Mouse (Mus musculus) erythroblast, embryonic 14.5 days (primary cell): ENCODE results near the gene Lyg1. TPM values are rescaled to one million over a fixed set of nuclear protein-coding genes. Genes with fewer than 3 reads are reported as not detected.

ENCODE experiments used
- H3K27me3 ChIP-seq: 2 replicates; pipeline ENCODE4 v1.6.1; 2012; ENCODE audit warnings: inconsistent platforms; ENCODE audit not compliant: control insufficient read depth
- H3K36me3 ChIP-seq: 2 replicates; pipeline ENCODE4 v1.6.1; 2012; ENCODE audit warnings: mild to moderate bottlenecking, inconsistent platforms; ENCODE audit not compliant: control insufficient read depth
- H3K4me1 ChIP-seq: 2 replicates; pipeline ENCODE4 v1.6.1; 2012; ENCODE audit warnings: inconsistent platforms; ENCODE audit not compliant: control insufficient read depth
- H3K4me3 ChIP-seq: replicated peaks from 2 replicates; pipeline ENCODE3; 2012; ENCODE audit warnings: moderate library complexity, mild to moderate bottlenecking, inconsistent platforms
- H3K9me3 ChIP-seq: 2 replicates; pipeline ENCODE4 v1.6.1; 2012; ENCODE audit warnings: low read length, inconsistent platforms, mixed read lengths; ENCODE audit not compliant: control insufficient read depth
- GATA1 ChIP-seq: IDR thresholded peaks from 2 replicates; pipeline ENCODE4 v1.6.1; 2012; ENCODE audit warnings: low read length, inconsistent platforms, mixed read lengths
- TAL1 ChIP-seq: IDR thresholded peaks from 3 replicates; pipeline ENCODE4 v1.6.1; 2012; ENCODE audit warnings: low read length, inconsistent platforms, mixed read lengths
- polyA plus RNA-seq: library from polyadenylated mRNA; stranded (reverse); fragments of >175 nt; gene quantifications from 2 replicates; pipeline ENCODE4 v1.2.3, GENCODE M21; 2012

Gene Lyg1
- polyA plus RNA-seq, 1 experiment = not detected

GRCm38 (mm10) chr1:37958516-37958915, 957 bp upstream of the Lyg1 start:
- H3K36me3 ChIP-seq = no peaks in the 10 kb centered on the region

GRCm38 (mm10) chr1:37956690-37957431, 698 bp downstream of the Lyg1 start:
- H3K9me3 ChIP-seq = no peaks in the 10 kb centered on the region
- no peaks in the 10 kb centered on the region for H3K27me3 ChIP-seq
- no peaks in the 10 kb centered on the region for H3K4me1 ChIP-seq
- no peaks in the 10 kb centered on the region for H3K36me3 ChIP-seq
- no peak overlapping the region for H3K4me3 ChIP-seq
- TF ChIP-seq TAL1 = no peak
- no peak for TF ChIP-seq GATA1

More at GRCm38 (mm10) chr1:37958516-37958915, 957 bp upstream of the Lyg1 start:
- Histone ChIP-seq H3K4me3 (no peak overlapping the region), H3K27me3 (no peaks in the 10 kb centered on the region), H3K4me1 (no peaks in the 10 kb centered on the region), H3K9me3 (no peaks in the 10 kb centered on the region)
- TF ChIP-seq TAL1 = no peak

DNA sequence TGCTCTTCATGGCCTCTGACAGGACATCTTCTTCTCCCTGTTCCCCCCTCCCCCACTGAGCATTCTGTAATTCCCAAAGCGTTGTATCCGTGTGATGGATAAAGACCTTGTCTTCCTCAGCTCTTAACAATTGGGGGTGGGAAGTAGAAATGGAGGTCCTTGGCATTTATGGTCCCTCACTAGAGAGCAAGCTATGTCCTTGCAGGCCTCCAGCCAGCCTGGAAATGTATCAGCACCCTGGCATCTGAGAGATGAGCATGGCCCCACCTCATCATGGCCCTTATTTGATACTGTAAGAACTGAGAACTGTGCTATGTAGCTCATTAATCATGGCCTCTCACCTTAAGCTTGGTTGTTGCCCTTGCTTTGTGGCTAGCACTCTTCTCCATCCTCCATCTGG, 2.3 kb downstream of the Lyg1 start:
- TF ChIP-seq TAL1 = no peak
- no peak for TF ChIP-seq GATA1
- Histone ChIP-seq H3K9me3 (no peaks in the 10 kb centered on the region), H3K4me1 (no peaks in the 10 kb centered on the region), H3K4me3 (no peak overlapping the region), H3K27me3 (no peaks in the 10 kb centered on the region), H3K36me3 (no peaks in the 10 kb centered on the region)

DNA sequence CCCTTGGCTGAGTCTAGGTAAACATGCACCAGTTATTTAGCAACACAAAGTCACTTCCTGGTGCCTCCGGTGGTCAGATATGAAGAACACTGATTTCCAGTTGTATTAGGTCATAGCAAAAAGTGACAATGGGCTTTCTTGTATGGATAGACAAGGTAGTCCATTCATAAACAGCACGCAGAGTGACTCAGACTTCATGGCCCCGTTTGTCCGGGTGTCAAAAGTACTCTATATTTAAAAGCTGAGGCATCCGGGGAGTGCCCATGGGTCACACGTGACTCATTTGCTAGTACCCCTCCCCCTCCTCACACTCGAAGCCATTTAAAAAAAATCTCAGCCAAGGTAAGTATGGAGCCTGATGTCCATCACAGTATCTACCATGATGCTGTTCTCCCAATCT, 2.8 kb downstream of the Lyg1 start:
- Histone ChIP-seq H3K4me3 (no peak overlapping the region), H3K9me3 (no peaks in the 10 kb centered on the region), H3K4me1 (no peaks in the 10 kb centered on the region), H3K27me3 (no peaks in the 10 kb centered on the region), H3K36me3 (no peaks in the 10 kb centered on the region)
- TF ChIP-seq GATA1 (no peak), TAL1 (no peak)

DNA sequence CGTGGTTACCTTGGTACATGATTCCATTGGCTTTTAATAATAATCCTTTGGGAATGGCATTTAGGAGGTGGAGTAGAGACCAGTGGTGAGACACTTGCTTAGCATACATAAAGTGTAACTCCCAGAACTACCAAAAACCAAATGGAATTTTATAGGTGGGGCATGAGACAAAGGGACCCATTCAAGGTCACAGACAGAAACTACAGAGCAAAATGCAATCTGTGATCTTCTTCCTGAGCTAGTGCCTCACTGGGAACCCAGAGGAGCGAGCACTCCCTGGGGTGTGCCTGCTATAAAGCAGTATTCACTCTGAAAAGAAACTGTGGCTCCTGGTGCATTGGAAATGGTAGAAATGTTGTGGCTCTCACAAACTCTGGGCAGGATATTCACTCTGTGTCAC, 8.7 kb downstream of the Lyg1 start:
- Histone ChIP-seq H3K4me3 (no peak overlapping the region), H3K27me3 (no peaks in the 10 kb centered on the region), H3K36me3 (no peaks in the 10 kb centered on the region), H3K4me1 (no peaks in the 10 kb centered on the region), H3K9me3 (no peaks in the 10 kb centered on the region)
- TF ChIP-seq GATA1 (no peak), TAL1 (no peak)

DNA sequence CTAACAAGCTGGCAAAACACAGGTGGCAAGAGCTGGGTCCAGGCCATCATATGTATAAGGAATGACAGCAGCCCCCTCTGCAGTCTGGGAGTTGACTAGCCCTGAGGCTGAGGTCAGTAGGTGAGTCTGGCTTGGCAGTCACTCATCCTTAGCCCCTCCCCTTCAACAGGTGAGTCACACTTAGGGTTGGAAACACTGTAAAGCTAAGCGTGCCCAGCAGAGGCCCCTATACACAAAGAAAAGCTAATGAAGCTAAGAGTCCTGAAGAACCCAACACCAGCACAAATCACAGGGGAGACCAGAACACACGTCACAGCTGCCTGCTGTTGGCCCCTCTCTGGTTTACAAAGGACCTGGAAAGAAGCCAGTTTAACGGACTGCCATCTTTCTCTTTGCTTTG, 25.8 kb downstream of the Lyg1 start:
- H3K4me1 ChIP-seq = no peaks in the 10 kb centered on the region
- no peaks in the 10 kb centered on the region for H3K9me3 ChIP-seq
- no peaks in the 10 kb centered on the region for H3K27me3 ChIP-seq
- TF ChIP-seq GATA1 (no peak), TAL1 (no peak)
- H3K4me3 ChIP-seq = no peak overlapping the region
- H3K36me3 ChIP-seq = no peaks in the 10 kb centered on the region

- no peak for TF ChIP-seq GATA1
- TF ChIP-seq TAL1 = no peak
- Histone ChIP-seq H3K9me3 (no peaks in the 10 kb centered on the region), H3K4me3 (no peak overlapping the region), H3K4me1 (no peaks in the 10 kb centered on the region), H3K27me3 (no peaks in the 10 kb centered on the region; the same call in 1 of the 2 replicates), H3K36me3 (no peaks in the 10 kb centered on the region)
Measured at GRCm38 (mm10) chr1:37925971-37926370, 31.6 kb downstream of the Lyg1 start.

DNA sequence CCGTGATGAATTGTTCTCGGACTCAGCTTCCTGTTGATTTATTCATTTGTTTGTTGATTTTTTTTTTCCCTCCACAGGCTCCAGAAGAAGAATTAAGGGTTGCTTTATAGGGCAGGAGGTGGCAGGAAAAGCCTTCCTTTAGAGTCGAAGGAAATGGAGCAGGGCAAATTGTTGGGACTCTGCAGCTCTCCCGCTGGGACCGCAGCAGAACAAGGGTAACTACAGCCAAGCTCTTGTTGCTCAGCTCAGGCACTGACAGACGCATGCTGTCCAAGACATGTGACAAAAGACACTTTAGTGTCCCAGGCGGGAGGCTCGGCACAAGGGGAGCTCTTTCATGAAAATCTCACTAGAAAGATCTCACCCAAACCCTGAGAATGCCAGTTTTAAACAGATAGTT, 35.0 kb downstream of the Lyg1 start:
- no peaks in the 10 kb centered on the region for H3K9me3 ChIP-seq
- H3K36me3 ChIP-seq = no peaks in the 10 kb centered on the region
- H3K27me3 ChIP-seq = no peaks in the 10 kb centered on the region; the same call in 1 of the 2 replicates
- H3K4me3 ChIP-seq = no peak overlapping the region
- H3K4me1 ChIP-seq = no peaks in the 10 kb centered on the region
- TF ChIP-seq TAL1 = no peak
- TF ChIP-seq GATA1 = no peak

- H3K4me3 ChIP-seq = no peak overlapping the region
- TF ChIP-seq TAL1 = no peak
- no peak for TF ChIP-seq GATA1
- no peaks in the 10 kb centered on the region for H3K36me3 ChIP-seq
Measured at GRCm38 (mm10) chr1:37918096-37918495, 39.5 kb downstream of the Lyg1 start.

GRCm38 (mm10) chr1:37917666-37918065, 39.9 kb downstream of the Lyg1 start:
- no peaks in the 10 kb centered on the region for H3K4me1 ChIP-seq
- H3K9me3 ChIP-seq = no peaks in the 10 kb centered on the region
- no peak overlapping the region for H3K4me3 ChIP-seq
- TF ChIP-seq TAL1 = no peak
- no peak for TF ChIP-seq GATA1
- H3K27me3 ChIP-seq = peaks cover 2% of the 10 kb centered on the region; the same call in 1 of the 2 replicates
- H3K36me3 ChIP-seq = no peaks in the 10 kb centered on the region

More at GRCm38 (mm10) chr1:37918096-37918495, 39.5 kb downstream of the Lyg1 start:
- Histone ChIP-seq H3K27me3 (no peaks in the 10 kb centered on the region; the same call in 1 of the 2 replicates), H3K4me1 (no peaks in the 10 kb centered on the region), H3K9me3 (no peaks in the 10 kb centered on the region)
